Mouse (Mus musculus) ES-CJ7 (cell line): ENCODE measurements around the gene P3h1.
"Not testable (repeated sequence)": the region's sequence is repeated elsewhere in the genome, so short reads cannot be mapped to it uniquely, and the experiment has no call there.

Experiments
- DNase-seq: peaks from one replicate; pipeline ENCODE4 v3.0.0; 2011; ENCODE audit warnings: low read depth, low spot score

The P3h1 gene

GRCm38 (mm10) chr4:119275226-119275625 lies 42.5 kb downstream of the P3h1 start:
- DNase-seq, result no peak

- DNase-seq, result no peak
These were observed 43.0 kb downstream of the P3h1 start for GRCm38 (mm10) chr4:119275726-119276125.

- DNase-seq, result not testable (repeated sequence)
These were observed 46.1 kb downstream of the P3h1 start for GRCm38 (mm10) chr4:119278784-119279183.

- no peak for DNase-seq
These were observed 52.1 kb downstream of the P3h1 start for GRCm38 (mm10) chr4:119284861-119285260.

- no peak for DNase-seq
These were observed 52.6 kb downstream of the P3h1 start for GRCm38 (mm10) chr4:119285336-119285735.

GRCm38 (mm10) chr4:119291921-119292320 lies 59.2 kb downstream of the P3h1 start:
- DNase-seq, result peak; percentile 59

- DNase-seq, result peak; percentile 60
These were observed 60.3 kb downstream of the P3h1 start for GRCm38 (mm10) chr4:119292771-119293573.

- DNase-seq, result no peak
These were observed 61.0 kb downstream of the P3h1 start for GRCm38 (mm10) chr4:119293574-119294258.

GRCm38 (mm10) chr4:119294415-119295133 lies 61.9 kb downstream of the P3h1 start, which contains the start of gene Ybx1:
Ybx1 (minus strand) TSS chr4:119294604.
- DNase-seq, result peak; percentile 98

GRCm38 (mm10) chr4:119295134-119295453 lies 62.4 kb downstream of the P3h1 start:
- no peak for DNase-seq

- no peak for DNase-seq
These were observed 64.6 kb downstream of the P3h1 start for GRCm38 (mm10) chr4:119297361-119297760.
